Mouse (Mus musculus) liver, embryonic 14.5 days (tissue): ENCODE data around the gene Supt20. TPM values are rescaled to one million over a fixed set of nuclear protein-coding genes. Genes with fewer than 3 reads are reported as not detected.
"Not testable (repeated sequence)": the region's sequence is repeated elsewhere in the genome, so short reads cannot be mapped to it uniquely, and the experiment has no call there.

ENCODE experiments used
- ATAC-seq: fragments of 200-750 bp; cut with Nextera tagmentation; 2 replicates; pipeline ENCODE4 v1.8.0; 2017; ENCODE audit warnings: moderate number of reproducible peaks, mild to moderate bottlenecking, moderate library complexity; ENCODE audit not compliant: insufficient read depth
- DNase-seq, 3 experiments: peaks; one replicate each; pipeline ENCODE4 v3.0.0-alpha.2; 2012 to 2013; ENCODE audit warnings: low read depth in 3 of 3, low spot score in 3 of 3
- H3K27ac ChIP-seq: fragments of 300-500 bp; sonication (generic); 2 replicates; pipeline ENCODE4 v1.5.1; 2014; ENCODE audit warnings: moderate library complexity, mild to moderate bottlenecking, control low read depth, inconsistent platforms
- H3K27me3 ChIP-seq: fragments of 300-500 bp; sonication (generic); 2 replicates; pipeline ENCODE4 v1.6.1; 2014; ENCODE audit warnings: mild to moderate bottlenecking, low read length, moderate library complexity; ENCODE audit not compliant: control insufficient read depth, insufficient read depth
- H3K36me3 ChIP-seq: fragments of 300-500 bp; sonication (generic); replicated peaks from 2 replicates; pipeline ENCODE4 v1.6.1; 2014; ENCODE audit warnings: low read depth; ENCODE audit not compliant: control insufficient read depth, insufficient read depth
- H3K4me1 ChIP-seq, 2 experiments: fragments of 200-500 bp in 1 of 2; fragments of 300-500 bp in 1 of 2; sonication (generic) in 1 of 2; replicated peaks; 2 replicates each; pipeline ENCODE4 v1.6.1; 2012 to 2014; ENCODE audit warnings: antibody characterized with exemption in 1 of 2, inconsistent platforms in 1 of 2, low read length in 1 of 2; ENCODE audit not compliant: control insufficient read depth in 2 of 2, insufficient read depth in 2 of 2
- H3K4me2 ChIP-seq: fragments of 300-500 bp; sonication (generic); 2 replicates; pipeline ENCODE4 v1.6.1; 2014; ENCODE audit warnings: low read depth, mild to moderate bottlenecking, control low read depth, moderate library complexity
- H3K4me3 ChIP-seq, 2 experiments: fragments of 200-500 bp in 1 of 2; fragments of 300-500 bp in 1 of 2; sonication (generic) in 1 of 2; 2 replicates each; pipeline ENCODE4 v1.5.1; 2012 to 2014; ENCODE audit warnings: low read depth in 2 of 2, low read length in 2 of 2, mild to moderate bottlenecking in 2 of 2, control low read depth in 1 of 2, inconsistent platforms in 1 of 2, moderate library complexity in 1 of 2; ENCODE audit not compliant: insufficient read depth in 1 of 2
- H3K9ac ChIP-seq: fragments of 300-500 bp; sonication (generic); replicated peaks from 2 replicates; pipeline ENCODE4 v1.6.1; 2014; ENCODE audit warnings: mild to moderate bottlenecking, control low read depth, moderate library complexity
- H3K9me3 ChIP-seq: fragments of 300-500 bp; sonication (generic); 2 replicates; pipeline ENCODE4 v1.6.1; 2016; ENCODE audit warnings: low read length, mixed read lengths; ENCODE audit not compliant: control insufficient read depth
- CTCF ChIP-seq: IDR thresholded peaks from 2 replicates; pipeline ENCODE4 v1.5.1; 2016; ENCODE audit warnings: antibody characterized with exemption, low read depth, control low read depth
- EP300 ChIP-seq: IDR thresholded peaks from 2 replicates; pipeline ENCODE4 v1.6.1; 2016; ENCODE audit warnings: antibody characterized with exemption, low read depth
- WGBS: fragments of 180-500 bp; shearing (Covaris S2); extraction: QIAGEN DNeasy Blood & Tissue Kit; methylation state at CpG from one replicate; pipeline ENCODE4 v1.1.7; 2014; ENCODE audit not compliant: insufficient replicate concordance; 5-methylcytosine and 5-hydroxymethylcytosine counted together
- polyA plus RNA-seq, 2 experiments: library from polyadenylated mRNA; depleted of rRNA in 1 of 2; stranded (reverse) in 1 of 2; unstranded in 1 of 2; fragments of >200 nt; fragmentation: Nextera tagmentation in 1 of 2; extraction: Ambion mirVana in 1 of 2; gene quantifications; 2 replicates each; pipeline versions ENCODE4 v1.2.1 to v1.2.3; 2012 to 2014

The Supt20 gene
- polyA plus RNA-seq, 2 experiments, result 23.5 to 24.6 TPM

DNA sequence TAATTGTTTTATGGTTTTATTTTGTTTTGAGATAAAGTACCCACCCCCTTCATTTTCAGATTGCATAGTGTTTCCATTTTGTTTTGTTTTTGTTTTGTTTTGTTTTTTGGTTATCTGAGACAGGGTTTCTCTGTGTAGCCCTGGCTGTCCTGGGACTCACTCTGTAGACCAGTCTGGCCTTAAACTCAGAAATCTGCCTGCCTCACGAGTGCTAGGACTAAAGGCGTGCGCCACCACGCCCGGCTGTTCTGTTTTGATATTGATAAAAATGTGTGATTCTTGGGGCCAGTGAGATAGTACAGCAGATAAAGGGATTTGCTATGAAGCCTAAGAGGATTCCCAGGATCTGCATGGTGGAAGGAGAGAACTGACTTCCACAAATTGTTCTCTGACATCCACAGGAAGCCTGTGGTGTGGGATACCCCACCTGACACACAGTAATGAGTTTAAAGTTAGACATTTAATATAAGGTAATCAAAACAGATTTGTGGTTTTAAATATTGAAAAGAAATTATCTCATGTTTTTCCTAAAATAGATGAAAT lies 7.2 kb downstream of the Supt20 start:
- peak; percentile 52; the same call in 1 of the 2 replicates for ATAC-seq
- H3K9ac ChIP-seq, result no peak overlapping the region
- no peak overlapping the region for H3K4me3 ChIP-seq
- H3K4me1 ChIP-seq, result peaks cover 3% of the 10 kb centered on the region in 2 experiments
- H3K36me3 ChIP-seq, result peaks cover 29% of the 10 kb centered on the region
- no peak overlapping the region for H3K27ac ChIP-seq
- 32% methylated on average over 5 of the region's 5 CpGs for WGBS
- TF ChIP-seq CTCF (no peak), EP300 (peak; percentile 10; the same call in 1 of the 2 replicates)
- H3K9me3 ChIP-seq, result no peaks in the 10 kb centered on the region
- DNase-seq, result peak in 2 of 3 experiments; percentile 17 to 18
- no peak overlapping the region for H3K4me2 ChIP-seq
- no peaks in the 10 kb centered on the region for H3K27me3 ChIP-seq

DNA sequence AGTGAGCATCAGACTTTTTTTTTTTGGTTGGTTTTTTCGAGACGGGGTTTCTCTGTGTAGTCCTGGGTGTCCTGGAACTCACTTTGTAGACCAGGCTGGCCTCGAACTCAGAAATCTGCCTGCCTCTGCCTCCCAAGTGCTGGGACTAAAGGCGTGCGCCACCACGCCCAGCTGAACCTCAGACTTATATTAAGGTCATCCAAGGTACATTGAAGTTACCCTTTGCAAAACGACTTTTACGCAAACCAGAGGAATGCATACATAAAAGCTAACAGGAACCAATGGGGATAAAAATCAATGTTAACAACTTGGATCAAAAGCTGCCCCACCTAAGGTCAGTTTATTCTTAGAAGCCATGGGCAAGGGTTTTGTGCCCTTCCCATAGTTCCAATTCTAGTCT lies 11.5 kb downstream of the Supt20 start:
- peaks cover 29% of the 10 kb centered on the region for H3K36me3 ChIP-seq
- not testable (repeated sequence) for DNase-seq, H3K27me3 ChIP-seq, H3K27ac ChIP-seq, H3K9ac ChIP-seq, ATAC-seq, H3K9me3 ChIP-seq, H3K4me1 ChIP-seq, H3K4me2 ChIP-seq, H3K4me3 ChIP-seq
- WGBS, result 83% methylated on average over 8 of the region's 8 CpGs

DNA sequence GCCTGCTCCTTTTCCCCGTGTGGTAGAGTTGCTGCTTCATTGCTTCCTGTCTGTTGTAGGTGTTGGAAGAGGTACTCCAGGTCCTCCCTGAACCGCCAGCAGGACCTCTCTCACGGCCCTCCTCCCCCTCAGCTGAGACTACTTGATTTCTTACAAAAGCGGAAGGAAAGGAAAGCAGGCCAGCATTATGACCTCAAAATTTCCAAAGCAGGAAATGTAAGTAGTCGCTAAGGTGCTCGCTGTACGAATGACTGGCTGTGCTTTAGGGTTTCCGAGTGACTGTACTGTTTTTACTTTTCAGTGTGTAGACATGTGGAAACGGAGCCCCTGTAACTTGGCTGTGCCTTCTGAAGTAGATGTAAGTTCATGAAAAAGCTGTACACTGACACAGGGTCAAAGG lies 16.4 kb downstream of the Supt20 start:
- no peak for ATAC-seq
- no peak overlapping the region for H3K4me3 ChIP-seq
- DNase-seq, result no peak
- no peaks in the 10 kb centered on the region for H3K4me1 ChIP-seq
- H3K36me3 ChIP-seq, result peaks cover 38% of the 10 kb centered on the region
- H3K27me3 ChIP-seq, result no peaks in the 10 kb centered on the region
- no peak overlapping the region for H3K9ac ChIP-seq
- H3K27ac ChIP-seq, result no peak overlapping the region
- TF ChIP-seq EP300, result no peak
- no peak for TF ChIP-seq CTCF
- WGBS, result 71% methylated on average over 9 of the region's 9 CpGs
- H3K4me2 ChIP-seq, result no peak overlapping the region
- H3K9me3 ChIP-seq, result no peaks in the 10 kb centered on the region

DNA sequence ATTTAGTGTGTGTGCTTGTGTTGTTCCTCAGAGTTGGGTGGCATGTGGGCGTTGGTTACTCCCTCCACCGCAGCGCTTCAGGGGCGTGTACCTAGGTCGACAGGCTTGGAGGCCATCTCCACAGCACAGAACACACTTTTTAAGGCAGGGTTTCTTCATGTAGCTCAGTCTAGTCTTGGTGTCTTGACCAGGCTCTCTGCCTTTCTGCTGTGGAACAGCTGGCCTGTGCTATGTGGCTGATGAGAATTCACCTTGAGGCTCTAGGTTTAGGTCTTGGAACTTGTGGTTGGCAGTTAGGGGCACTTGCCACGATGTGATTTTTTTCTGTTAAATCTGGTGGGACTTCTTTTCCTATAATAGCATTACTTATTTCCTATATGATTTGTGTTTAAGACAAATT lies 21.6 kb downstream of the Supt20 start, which contains the start of gene Gm21958:
Gene Gm21958, minus strand, starts transcription at position 101 of the 400 bp plus-strand sequence.
- no peaks in the 10 kb centered on the region for H3K4me1 ChIP-seq
- no peak within 1 kb of the TSS for H3K4me2 ChIP-seq
- peaks cover 42% of the 10 kb centered on the region for H3K36me3 ChIP-seq
- H3K9ac ChIP-seq, result no peak within 1 kb of the TSS
- H3K4me3 ChIP-seq, result no peak within 1 kb of the TSS
- TF ChIP-seq EP300 (no peak), CTCF (no peak)
- no peak within 1 kb of the TSS for H3K27ac ChIP-seq
- H3K9me3 ChIP-seq, result no peaks in the 10 kb centered on the region
- H3K27me3 ChIP-seq, result no peaks in the 10 kb centered on the region
- ATAC-seq, result no peak
- DNase-seq, result no peak
- WGBS, result 76% methylated on average over 6 of the region's 6 CpGs

DNA sequence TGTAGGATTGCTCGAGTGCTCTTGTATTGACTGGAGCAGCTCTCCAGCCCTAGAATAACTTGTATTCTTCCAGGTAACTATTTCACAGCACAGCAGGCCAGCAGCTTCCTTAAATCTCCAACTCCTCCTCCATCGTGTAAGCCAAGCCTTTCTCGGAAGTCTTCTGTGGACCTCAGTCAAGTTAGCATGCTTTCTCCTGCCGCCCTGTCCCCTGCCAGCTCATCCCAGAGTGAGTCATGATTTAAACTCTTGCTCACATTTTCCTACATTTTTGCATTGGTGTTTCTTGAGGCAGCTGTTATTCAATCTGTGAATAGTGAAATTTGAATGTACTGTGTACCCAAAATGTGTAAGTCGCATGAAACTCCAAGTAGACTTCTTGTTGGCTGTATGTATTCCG lies 22.9 kb downstream of the Supt20 start:
- DNase-seq (no peak), ATAC-seq (no peak)
- H3K9me3 ChIP-seq, result no peaks in the 10 kb centered on the region
- no peak for TF ChIP-seq CTCF
- TF ChIP-seq EP300, result no peak
- no peaks in the 10 kb centered on the region for H3K4me1 ChIP-seq
- H3K4me2 ChIP-seq, result no peak overlapping the region
- no peak overlapping the region for H3K9ac ChIP-seq
- peaks cover 32% of the 10 kb centered on the region for H3K36me3 ChIP-seq
- WGBS, result 89% methylated on average over 6 of the region's 6 CpGs
- no peaks in the 10 kb centered on the region for H3K27me3 ChIP-seq
- no peak overlapping the region for H3K27ac ChIP-seq
- no peak overlapping the region for H3K4me3 ChIP-seq
